9 mouse cellular contexts compared by ENCODE assay signal in the genomic region with DNA sequence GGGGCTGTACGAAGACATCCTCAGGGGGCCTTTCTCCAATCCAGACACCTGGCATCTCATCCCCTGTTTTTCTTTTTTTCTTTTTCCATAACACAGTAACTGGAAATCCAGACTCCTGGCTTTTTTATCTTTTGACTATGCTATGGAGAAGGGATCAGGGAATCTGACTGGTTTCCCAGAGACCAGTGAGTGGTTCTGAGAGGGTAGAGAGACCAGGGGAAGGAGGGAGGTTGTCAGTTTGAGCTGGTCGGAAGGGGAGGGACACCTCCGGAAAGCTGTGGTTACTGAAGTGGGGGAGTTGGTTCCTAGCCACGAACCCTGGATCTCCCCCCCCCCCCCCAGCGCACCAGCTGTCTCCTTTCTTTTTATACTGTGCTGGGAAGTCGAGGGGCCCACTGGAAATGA. TPM values are rescaled to one million over a fixed set of nuclear protein-coding genes. Genes with fewer than 3 reads are reported as not detected.
DNase-seq lines count a peak whose midpoint lies in the region; ATAC-seq and TF ChIP-seq lines count a peak whose summit lies in the region.
"Had no signal": no experiment of that assay in that cellular context is flagged by ENCODE, and none has a peak within 500 bp of the region (broad histone marks: within the 10 kb centered on the region; RNA-seq: fewer than 3 reads in every experiment).

No protein-coding gene starts in this region.

- H3K9ac ChIP-seq in forebrain, embryonic 11.5 days (ENCODE audit: low read length) = peak overlapping the region; percentile 97
- H3K9ac ChIP-seq in hindbrain, postnatal 0 days (replicated peaks; ENCODE audit: low read length) = peak overlapping the region; percentile 72
- H3K9ac ChIP-seq in lung, embryonic 16.5 days (ENCODE audit: low read length) = peak overlapping the region; percentile 98
- H3K9ac ChIP-seq in stomach, embryonic 15.5 days = peak overlapping the region; percentile 93; the same call in 1 of the 2 replicates

- peak overlapping the region; percentile 93 for H3K4me2 ChIP-seq in forebrain, embryonic 11.5 days (ENCODE audit: low read depth, low read length, severe bottlenecking)
- peak overlapping the region; percentile 91 for H3K4me2 ChIP-seq in hindbrain, postnatal 0 days (ENCODE audit: low read depth, low read length)
- peak overlapping the region; percentile 74 for H3K4me2 ChIP-seq in lung, embryonic 16.5 days (ENCODE audit: low read depth, low read length)
- H3K4me2 ChIP-seq in stomach, embryonic 15.5 days = peak overlapping the region; percentile 74

- TF ChIP-seq CTCF in hindbrain, postnatal 0 days (IDR thresholded peaks at IDR 0.05; ENCODE audit: low read depth) = no peak

- no peaks in the 10 kb centered on the region; the same call in 1 of the 2 replicates for H3K36me3 ChIP-seq in forebrain, embryonic 11.5 days (ENCODE audit: control insufficient read depth, insufficient read depth, low read length)
- no peaks in the 10 kb centered on the region for H3K36me3 ChIP-seq in hindbrain, postnatal 0 days (ENCODE audit: insufficient read depth, low read length)
- H3K36me3 ChIP-seq in lung, embryonic 16.5 days (ENCODE audit: control insufficient read depth, insufficient read depth, low read length) = no peaks in the 10 kb centered on the region; the same call in 1 of the 2 replicates
- H3K36me3 ChIP-seq in stomach, embryonic 15.5 days = 0 out of 2 replicates have a peak, but pooled peaks cover 6% of the 10 kb centered on the region

- H3K9me3 ChIP-seq in forebrain, embryonic 11.5 days (ENCODE audit: control insufficient read depth, low read length) = no peaks in the 10 kb centered on the region
- no peaks in the 10 kb centered on the region for H3K9me3 ChIP-seq in hindbrain, postnatal 0 days (ENCODE audit: low read length)
- no peaks in the 10 kb centered on the region for H3K9me3 ChIP-seq in lung, embryonic 16.5 days (ENCODE audit: control insufficient read depth, low read length)
- no peaks in the 10 kb centered on the region for H3K9me3 ChIP-seq in stomach, embryonic 15.5 days

- H3K27me3 ChIP-seq in forebrain, embryonic 11.5 days (ENCODE audit: control insufficient read depth, insufficient read depth, low read length) = no peaks in the 10 kb centered on the region
- H3K27me3 ChIP-seq in hindbrain, postnatal 0 days (ENCODE audit: insufficient read depth, low read length) = no peaks in the 10 kb centered on the region
- H3K27me3 ChIP-seq in lung, embryonic 16.5 days (ENCODE audit: control insufficient read depth, insufficient read depth, low read depth, low read length) = no peaks in the 10 kb centered on the region
- H3K27me3 ChIP-seq in stomach, embryonic 15.5 days (replicated peaks) = no peaks in the 10 kb centered on the region

- WGBS in forebrain, embryonic 11.5 days = 0% methylated on average over 5 of the region's 6 CpGs
- 0% methylated on average over 6 of the region's 6 CpGs for WGBS in hindbrain, postnatal 0 days
- 0% methylated on average over 5 of the region's 6 CpGs for WGBS in lung, embryonic 16.5 days
- 0% methylated on average over 5 of the region's 6 CpGs for WGBS in stomach, embryonic 15.5 days

- peaks cover 14% of the 10 kb centered on the region for H3K4me1 ChIP-seq in forebrain, embryonic 11.5 days (replicated peaks; ENCODE audit: control insufficient read depth, insufficient read depth, low read length)
- peaks cover 22% of the 10 kb centered on the region for H3K4me1 ChIP-seq in hindbrain, postnatal 0 days (ENCODE audit: insufficient read depth, low read length)
- peaks cover 52% of the 10 kb centered on the region for H3K4me1 ChIP-seq in lung, embryonic 16.5 days (replicated peaks; ENCODE audit: control insufficient read depth, insufficient read depth, low read length)
- peaks cover 45% of the 10 kb centered on the region for H3K4me1 ChIP-seq in stomach, embryonic 15.5 days

- DNase-seq in cerebellum, adult 11-12 months = peak; percentile 63
- no peak for DNase-seq in cerebellum, adult 11 months
- peak; percentile 81 for DNase-seq in MEL-GATA-1-ER (ENCODE audit: extremely low read depth, low read depth)
- DNase-seq in forebrain, embryonic 11.5 days (ENCODE audit: low spot score) = peak; percentile 67
- peak; percentile 70 for DNase-seq in hindbrain, postnatal 0 days (ENCODE audit: low spot score)
- DNase-seq in right cerebral cortex, adult 2 months (ENCODE audit: low spot score in 2 of 2) = no peak

- H3K27ac ChIP-seq in forebrain, embryonic 11.5 days (ENCODE audit: low read depth, low read length) = peak overlapping the region; percentile 95
- H3K27ac ChIP-seq in hindbrain, postnatal 0 days = peak overlapping the region; percentile 91
- peak overlapping the region; percentile 99 for H3K27ac ChIP-seq in lung, embryonic 16.5 days (ENCODE audit: low read length)
- peak overlapping the region; percentile 97 for H3K27ac ChIP-seq in stomach, embryonic 15.5 days

- peak; percentile 28; the same call in 1 of the 2 replicates for ATAC-seq in forebrain, embryonic 11.5 days (replicated peaks; ENCODE audit: low FRiP score)
- peak; percentile 34 for ATAC-seq in hindbrain, postnatal 0 days
- peak; percentile 48 for ATAC-seq in lung, embryonic 16.5 days (ENCODE audit: low read depth)
- ATAC-seq in stomach, embryonic 15.5 days (ENCODE audit: insufficient read depth, low FRiP score, low read depth) = peak; percentile 14; the same call in 1 of the 2 replicates

- peak overlapping the region; percentile 90 for H3K4me3 ChIP-seq in forebrain, embryonic 11.5 days (ENCODE audit: low read depth, low read length)
- peak overlapping the region; percentile 66 for H3K4me3 ChIP-seq in hindbrain, postnatal 0 days (ENCODE audit: low read length)
- peak overlapping the region; percentile 89 for H3K4me3 ChIP-seq in lung, embryonic 16.5 days (ENCODE audit: low read length)
- H3K4me3 ChIP-seq in stomach, embryonic 15.5 days (replicated peaks) = peak overlapping the region; percentile 89

RNA-seq across cellular contexts. Expression of a gene that starts 17.2 kb away (rescaled TPM):
- polyA plus RNA-seq in forebrain, embryonic 11.5 days (2014; fragmentation: Nextera tagmentation; extraction: Ambion mirVana) = 118 and 123 TPM in 2 replicates
- 93.4 and 100 TPM in 2 replicates for total RNA-seq in hindbrain, postnatal 0 days (2014; rRNA removed)
- polyA plus RNA-seq in hindbrain, postnatal 0 days (2015; fragmentation: Nextera tagmentation; extraction: Ambion mirVana) = 56.0 and 57.1 TPM in 2 replicates
- polyA plus RNA-seq in lung, embryonic 16.5 days (2015; fragmentation: Nextera tagmentation; extraction: Ambion mirVana) = 123 and 125 TPM in 2 replicates
- 77.1 and 78.7 TPM in 2 replicates for polyA plus RNA-seq in stomach, embryonic 15.5 days (2015; fragmentation: Nextera tagmentation; extraction: Ambion mirVana)

RNA-seq across cellular contexts. Expression of a gene that starts 30.0 kb away (rescaled TPM):
- not detected in 2 replicates for polyA plus RNA-seq in forebrain, embryonic 11.5 days (2014; fragmentation: Nextera tagmentation; extraction: Ambion mirVana)
- total RNA-seq in hindbrain, postnatal 0 days (2014; rRNA removed) = not detected in 2 replicates
- not detected in 2 replicates for polyA plus RNA-seq in hindbrain, postnatal 0 days (2015; fragmentation: Nextera tagmentation; extraction: Ambion mirVana)
- not detected in 2 replicates for polyA plus RNA-seq in lung, embryonic 16.5 days (2015; fragmentation: Nextera tagmentation; extraction: Ambion mirVana)
- not detected in 2 replicates for polyA plus RNA-seq in stomach, embryonic 15.5 days (2015; fragmentation: Nextera tagmentation; extraction: Ambion mirVana)
- total RNA-seq: layer of hippocampus, postnatal 10 days had no signal

RNA-seq across cellular contexts. Expression of a gene that starts 47.3 kb away (rescaled TPM):
- 142 and 148 TPM in 2 replicates for polyA plus RNA-seq in forebrain, embryonic 11.5 days (2014; fragmentation: Nextera tagmentation; extraction: Ambion mirVana)
- total RNA-seq in hindbrain, postnatal 0 days (2014; rRNA removed) = 247 and 307 TPM in 2 replicates
- 209 and 210 TPM in 2 replicates for polyA plus RNA-seq in hindbrain, postnatal 0 days (2015; fragmentation: Nextera tagmentation; extraction: Ambion mirVana)
- 354 and 367 TPM in 2 replicates for polyA plus RNA-seq in lung, embryonic 16.5 days (2015; fragmentation: Nextera tagmentation; extraction: Ambion mirVana)
- 339 and 359 TPM in 2 replicates for polyA plus RNA-seq in stomach, embryonic 15.5 days (2015; fragmentation: Nextera tagmentation; extraction: Ambion mirVana)

Comparison
In these comparisons a context has a peak if more than half of its experiments do, and no peak if none do; other contexts are left out.
1. DNase-seq: peak in cerebellum, adult 11-12 months (single experiment), MEL-GATA-1-ER (single experiment), forebrain, embryonic 11.5 days (single experiment) and hindbrain, postnatal 0 days (single experiment); none in cerebellum, adult 11 months (single experiment) and right cerebral cortex, adult 2 months (0 of 2).
2. Peak in every context shown above with its lines, with median percentiles within 50 percentile points of each other: ATAC-seq, H3K27ac ChIP-seq, H3K4me2 ChIP-seq, H3K4me3 ChIP-seq and H3K9ac ChIP-seq.